Mouse (Mus musculus) CH12.LX (cell line): ENCODE data around the gene Ccdc18.

Source experiments
- BHLHE40 ChIP-seq: IDR thresholded peaks from 2 replicates; pipeline ENCODE4 v1.6.1; 2011; ENCODE audit warnings: mild to moderate bottlenecking, low read depth, low read length, improper control_type of control experiment
- CTCF ChIP-seq, 2 experiments: IDR thresholded peaks in 1 of 2; conservative IDR thresholded peaks in 1 of 2; 2 replicates each; pipeline ENCODE4 v1.5.1; 2011 to 2012; ENCODE audit warnings: low read depth in 2 of 2, low read length in 2 of 2, improper control_type of control experiment in 1 of 2, inconsistent platforms in 1 of 2, mild to moderate bottlenecking in 1 of 2, moderate library complexity in 1 of 2
- ELF1 ChIP-seq: IDR thresholded peaks from 2 replicates; pipeline ENCODE4 v1.6.1; 2014; ENCODE audit warnings: low read depth, mild to moderate bottlenecking, inconsistent platforms, low read length, improper control_type of control experiment
- EP300 ChIP-seq: IDR thresholded peaks from 2 replicates; pipeline ENCODE4 v1.6.1; 2011; ENCODE audit warnings: low read length, improper control_type of control experiment
- MAX ChIP-seq: IDR thresholded peaks from 2 replicates; pipeline ENCODE4 v1.6.1; 2011; ENCODE audit warnings: low read length, improper control_type of control experiment
- MEF2A ChIP-seq: IDR thresholded peaks from 2 replicates; pipeline ENCODE4 v1.6.1; 2014; ENCODE audit warnings: low read depth, mild to moderate bottlenecking, inconsistent platforms, low read length, improper control_type of control experiment, borderline replicate concordance
- MYC ChIP-seq: IDR thresholded peaks from 2 replicates; pipeline ENCODE4 v1.6.1; 2011; ENCODE audit warnings: low read depth, mild to moderate bottlenecking, improper control_type of control experiment, low read length
- PAX5 ChIP-seq: IDR thresholded peaks from 2 replicates; pipeline ENCODE4 v1.6.1; 2012; ENCODE audit warnings: low read length, inconsistent platforms, mixed read lengths
- POLR2A ChIP-seq: IDR thresholded peaks from 2 replicates; pipeline ENCODE4 v1.6.1; 2011; ENCODE audit warnings: low read depth, mild to moderate bottlenecking, improper control_type of control experiment, low read length
- RCOR1 ChIP-seq: conservative IDR thresholded peaks from 2 replicates; pipeline ENCODE4 v1.6.1; 2012; ENCODE audit warnings: low read depth, mild to moderate bottlenecking, inconsistent platforms, low read length, improper control_type of control experiment
- USF2 ChIP-seq: conservative IDR thresholded peaks from 2 replicates; pipeline ENCODE4 v1.6.1; 2011; ENCODE audit warnings: low read depth, low read length, improper control_type of control experiment

DNA sequence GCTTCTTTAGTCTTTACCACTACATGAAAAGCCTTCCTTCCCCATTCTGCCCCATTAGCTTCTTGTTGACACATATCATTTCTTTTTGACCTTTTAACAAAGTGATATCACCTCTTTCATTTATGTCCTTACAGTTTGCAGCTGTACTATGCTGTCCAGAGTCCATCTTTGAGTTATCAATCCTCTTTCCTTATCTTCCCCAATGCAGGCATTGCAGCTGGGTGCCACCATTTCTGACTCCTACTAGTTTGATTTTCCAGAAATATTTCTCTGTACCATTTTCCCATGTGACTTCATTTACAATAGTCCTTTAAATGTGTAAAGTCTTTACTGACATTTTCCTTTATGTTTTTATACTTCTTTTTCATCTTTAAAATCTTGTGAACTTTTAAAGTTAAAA is 134.3 kb downstream of the Ccdc18 start:
- TF ChIP-seq CTCF (conservative IDR thresholded peaks at IDR 0.05 in 1 of 2, IDR thresholded peaks at IDR 0.05 in 1 of 2; ENCODE audit: low read depth in 2 of 2, low read length in 2 of 2) (no peak), BHLHE40 (no peak), ELF1 (no peak), EP300 (no peak), POLR2A (no peak), MAX (no peak), RCOR1 (no peak), MEF2A (no peak), PAX5 (no peak), MYC (no peak), USF2 (no peak)
